Mouse (Mus musculus): Measurements from ENCODE around the gene Mical3. TPM values are rescaled to one million over a fixed set of nuclear protein-coding genes. Genes with fewer than 3 reads are reported as not detected.
A peak's percentile ranks its signal among the peaks of the same experiment; 100 is the strongest.

The Mical3 gene
- polyA plus RNA-seq, 1 experiment from 2014 or later: 28.2 TPM

DNA sequence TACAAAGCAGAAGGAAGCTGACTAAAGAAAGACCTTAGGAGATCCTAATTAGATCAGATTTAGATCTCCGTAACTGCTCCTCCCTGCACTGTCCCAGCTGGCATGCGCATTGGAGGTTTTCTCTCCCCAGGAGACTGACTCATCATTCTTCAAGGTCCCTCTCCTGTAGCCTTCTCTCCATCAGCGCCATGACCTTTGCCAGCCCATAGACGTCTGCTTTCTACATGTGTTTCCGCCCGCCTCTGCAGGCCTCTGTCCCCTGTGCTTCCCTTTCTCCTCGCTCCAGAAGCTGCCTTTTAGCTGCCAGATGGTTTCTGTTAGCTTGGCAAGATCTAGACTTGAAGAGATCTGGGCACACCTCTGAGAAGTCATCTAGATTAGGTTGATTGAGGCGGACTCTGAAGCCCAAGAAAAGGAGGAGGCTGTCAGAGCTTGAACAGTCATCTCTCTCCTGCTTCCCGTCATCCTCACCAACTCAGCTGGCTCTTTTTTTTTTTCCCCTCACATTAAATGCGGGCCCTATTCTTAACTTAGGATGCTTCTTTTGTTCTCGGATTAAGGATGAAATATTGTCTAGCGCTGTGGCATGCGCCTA, 14.3 kb upstream of the Mical3 start:
- Histone ChIP-seq H3K27ac (replicated peaks) (0 out of 2 replicates have a peak overlapping the region, but pooled peaks have one; percentile 1), H3K4me2 (no peak overlapping the region), H3K4me3 (no peak overlapping the region), H3K27me3 (replicated peaks) (no peaks in the 10 kb centered on the region), H3K9ac (no peak overlapping the region), H3K36me3 (no peaks in the 10 kb centered on the region), H3K9me3 (no peaks in the 10 kb centered on the region), H3K4me1 (peaks cover 40% of the 10 kb centered on the region)
- no peak for ATAC-seq (ENCODE audit: extremely low read depth, insufficient number of reproducible peaks, low FRiP score, low TSS enrichment)
- 63% methylated on average over 13 of the region's 13 CpGs for WGBS

DNA sequence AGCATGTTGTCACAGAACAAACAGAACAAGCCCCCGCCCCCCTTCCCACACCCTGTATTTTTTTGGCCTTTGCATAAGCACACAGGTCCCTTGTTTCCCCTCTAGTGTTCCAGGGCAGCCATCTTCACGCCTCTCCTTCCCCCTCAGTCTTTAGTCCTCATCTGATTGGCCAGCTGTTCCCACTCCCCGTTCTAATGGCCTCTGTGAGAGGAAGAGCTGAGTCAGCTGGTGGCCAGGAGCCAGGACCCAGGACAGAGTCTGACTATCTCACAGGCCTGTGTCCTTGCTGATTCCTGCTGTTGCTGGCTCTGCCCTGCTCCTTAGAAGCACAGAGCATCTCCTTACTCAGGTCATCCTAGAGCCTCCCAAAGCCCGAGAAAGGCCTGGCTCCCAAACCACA, 13.3 kb upstream of the Mical3 start:
- no peak overlapping the region for H3K4me3 ChIP-seq
- WGBS: 52% methylated on average over 4 of the region's 4 CpGs
- peaks cover 40% of the 10 kb centered on the region for H3K4me1 ChIP-seq
- no peaks in the 10 kb centered on the region for H3K27me3 ChIP-seq (replicated peaks)
- H3K4me2 ChIP-seq: no peak overlapping the region
- no peaks in the 10 kb centered on the region for H3K9me3 ChIP-seq
- H3K36me3 ChIP-seq: no peaks in the 10 kb centered on the region
- peak overlapping the region; percentile 32 for H3K27ac ChIP-seq (replicated peaks)
- 0 out of 2 replicates have a peak overlapping the region, but pooled peaks have one; percentile 33 for H3K9ac ChIP-seq
- ATAC-seq (ENCODE audit: extremely low read depth, insufficient number of reproducible peaks, low FRiP score, low TSS enrichment): peak; percentile 47; the same call in 1 of the 2 replicates

DNA sequence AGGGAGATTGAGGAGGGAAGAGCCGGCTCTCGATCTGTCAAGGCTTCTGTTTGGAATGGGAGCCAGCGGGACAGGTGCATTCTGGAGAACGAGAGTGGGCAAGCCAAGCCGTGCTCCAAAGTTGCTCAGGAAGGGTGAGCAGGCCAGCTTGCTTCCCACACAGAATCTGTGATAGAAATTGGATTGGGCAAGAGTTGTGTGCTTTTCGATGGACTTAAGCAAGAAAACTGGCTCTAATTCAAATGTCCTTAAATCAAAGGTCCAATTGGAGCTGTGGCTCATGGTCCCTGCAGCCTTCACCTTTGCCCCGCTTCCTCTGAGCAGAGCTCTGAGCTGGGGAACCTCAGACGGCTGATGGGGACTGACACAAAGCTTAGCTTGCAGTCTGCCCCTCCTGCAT, 12.6 kb upstream of the Mical3 start:
- ATAC-seq (ENCODE audit: extremely low read depth, insufficient number of reproducible peaks, low FRiP score, low TSS enrichment): no peak
- H3K36me3 ChIP-seq: no peaks in the 10 kb centered on the region
- no peak overlapping the region for H3K4me2 ChIP-seq
- WGBS: 82% methylated on average over 8 of the region's 8 CpGs
- H3K4me3 ChIP-seq: no peak overlapping the region
- H3K9ac ChIP-seq: no peak overlapping the region
- no peaks in the 10 kb centered on the region for H3K9me3 ChIP-seq
- H3K27me3 ChIP-seq (replicated peaks): no peaks in the 10 kb centered on the region
- H3K27ac ChIP-seq (replicated peaks): no peak overlapping the region
- H3K4me1 ChIP-seq: peaks cover 40% of the 10 kb centered on the region

DNA sequence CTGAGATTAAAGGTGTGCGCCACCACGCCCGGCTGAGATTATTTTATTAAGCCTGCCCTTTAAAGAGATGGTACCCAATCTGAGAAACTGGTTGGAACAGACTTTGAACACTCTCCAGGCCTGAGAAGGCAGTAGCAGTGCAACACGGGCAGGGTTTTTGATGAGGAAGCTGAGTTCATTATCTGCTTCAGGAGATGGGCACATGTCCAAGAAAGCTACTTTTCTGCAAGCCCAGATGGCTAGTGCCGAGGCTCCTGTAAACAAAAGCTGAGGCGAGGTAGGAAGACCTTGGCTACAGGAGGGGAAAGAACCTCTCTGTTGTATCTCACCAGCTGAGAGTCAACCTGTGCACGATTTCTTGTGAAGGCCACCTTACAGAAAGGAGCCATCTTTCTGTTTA, 11.5 kb upstream of the Mical3 start:
- Histone ChIP-seq H3K27me3 (replicated peaks) (no peaks in the 10 kb centered on the region), H3K36me3 (no peaks in the 10 kb centered on the region), H3K4me2 (no peak overlapping the region), H3K4me1 (peaks cover 33% of the 10 kb centered on the region), H3K9me3 (no peaks in the 10 kb centered on the region), H3K9ac (no peak overlapping the region), H3K4me3 (no peak overlapping the region), H3K27ac (replicated peaks) (no peak overlapping the region)
- WGBS: 76% methylated on average over 7 of the region's 7 CpGs
- ATAC-seq (ENCODE audit: extremely low read depth, insufficient number of reproducible peaks, low FRiP score, low TSS enrichment): no peak

DNA sequence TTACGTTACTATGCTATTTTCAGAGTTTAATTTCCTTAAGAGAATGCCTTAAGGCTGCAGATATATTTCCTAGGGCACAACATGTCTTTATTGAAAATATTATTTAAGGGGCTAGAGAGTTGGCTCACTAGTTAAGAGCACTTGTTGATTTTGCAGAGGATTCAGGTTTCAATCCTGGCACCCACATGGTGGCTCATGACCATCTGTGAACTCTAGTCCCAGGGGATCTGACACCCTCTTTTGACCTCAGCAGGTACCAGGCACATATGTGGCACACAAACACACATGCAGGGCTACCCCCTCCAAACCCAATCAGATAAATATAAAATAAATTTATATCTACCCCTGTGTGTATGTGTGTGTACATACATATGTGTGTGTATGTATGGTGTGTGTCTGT, 8.5 kb upstream of the Mical3 start:
- H3K4me3 ChIP-seq: no peak overlapping the region
- 91% methylated on average over 1 of the region's 1 CpGs for WGBS

DNA sequence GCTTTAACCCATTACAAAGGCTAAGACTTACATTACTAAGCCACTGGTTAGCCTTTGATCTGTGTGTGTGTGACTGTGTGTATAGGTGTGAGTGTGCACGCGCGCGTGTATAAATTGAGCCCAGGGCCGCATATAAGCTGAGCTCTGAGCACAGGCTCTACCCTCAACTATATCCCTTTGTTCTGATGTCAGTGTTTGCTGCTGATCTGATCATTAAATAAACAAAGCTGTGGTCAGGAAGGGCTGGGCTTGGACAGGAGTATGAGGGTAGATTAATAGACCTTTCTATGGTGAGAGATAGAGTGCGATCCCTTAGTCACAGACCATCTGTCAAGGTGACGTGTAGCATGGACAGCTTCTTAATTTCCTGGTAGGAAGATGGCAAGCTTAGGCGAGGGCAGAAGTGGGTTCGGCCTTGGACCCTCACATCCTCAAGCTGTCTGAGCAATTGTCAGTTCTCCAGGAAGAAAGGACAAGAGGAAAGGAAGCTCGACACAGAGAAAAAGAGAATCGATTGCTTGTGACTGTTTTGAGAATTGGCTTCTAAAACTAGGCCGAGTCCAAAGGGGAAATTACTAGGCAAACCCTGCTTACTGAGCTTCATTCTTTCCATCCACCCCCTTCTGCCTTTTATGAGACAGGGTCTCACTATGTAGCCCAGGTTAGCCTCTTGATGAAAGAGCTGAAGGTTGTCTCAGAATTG, 7.7 kb upstream of the Mical3 start:
- H3K4me1 ChIP-seq: peaks cover under 1% of the 10 kb centered on the region; the same call in 1 of the 2 replicates
- no peak overlapping the region for H3K27ac ChIP-seq (replicated peaks)
- ATAC-seq (ENCODE audit: extremely low read depth, insufficient number of reproducible peaks, low FRiP score, low TSS enrichment): no peak
- H3K36me3 ChIP-seq: no peaks in the 10 kb centered on the region
- 75% methylated on average over 12 of the region's 12 CpGs for WGBS
- no peaks in the 10 kb centered on the region for H3K9me3 ChIP-seq
- H3K27me3 ChIP-seq (replicated peaks): no peaks in the 10 kb centered on the region
- H3K4me3 ChIP-seq: no peak overlapping the region
- no peak overlapping the region for H3K9ac ChIP-seq
- no peak overlapping the region for H3K4me2 ChIP-seq

More for the DNA sequence above, 8.5 kb upstream of the Mical3 start:
- H3K4me1 ChIP-seq: peaks cover 8% of the 10 kb centered on the region
- no peak for ATAC-seq (ENCODE audit: extremely low read depth, insufficient number of reproducible peaks, low FRiP score, low TSS enrichment)
- H3K27me3 ChIP-seq (replicated peaks): no peaks in the 10 kb centered on the region
- H3K4me2 ChIP-seq: no peak overlapping the region
- no peaks in the 10 kb centered on the region for H3K36me3 ChIP-seq
- H3K9me3 ChIP-seq: no peaks in the 10 kb centered on the region
- H3K9ac ChIP-seq: no peak overlapping the region
- no peak overlapping the region for H3K27ac ChIP-seq (replicated peaks)

DNA sequence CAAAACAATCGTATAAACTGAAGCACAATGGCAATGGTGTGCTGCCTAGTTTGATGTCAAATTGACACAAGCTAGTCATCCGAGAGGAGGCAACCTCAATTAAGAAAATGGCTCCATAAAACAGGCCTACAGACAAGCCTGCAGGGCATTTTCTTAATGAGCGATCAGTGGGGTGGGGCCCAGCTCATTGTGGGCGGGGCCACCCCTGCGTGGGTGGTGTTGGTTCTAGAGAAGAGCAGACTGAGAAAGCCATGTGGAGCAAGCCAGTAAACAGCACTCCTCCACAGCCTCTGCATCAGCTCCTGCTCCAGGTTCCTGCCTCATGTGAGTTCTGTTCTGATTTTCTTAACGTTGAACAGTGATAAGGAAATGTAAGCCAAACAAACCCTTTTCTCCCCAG, 6.4 kb upstream of the Mical3 start:
- ATAC-seq (ENCODE audit: extremely low read depth, insufficient number of reproducible peaks, low FRiP score, low TSS enrichment): no peak

DNA sequence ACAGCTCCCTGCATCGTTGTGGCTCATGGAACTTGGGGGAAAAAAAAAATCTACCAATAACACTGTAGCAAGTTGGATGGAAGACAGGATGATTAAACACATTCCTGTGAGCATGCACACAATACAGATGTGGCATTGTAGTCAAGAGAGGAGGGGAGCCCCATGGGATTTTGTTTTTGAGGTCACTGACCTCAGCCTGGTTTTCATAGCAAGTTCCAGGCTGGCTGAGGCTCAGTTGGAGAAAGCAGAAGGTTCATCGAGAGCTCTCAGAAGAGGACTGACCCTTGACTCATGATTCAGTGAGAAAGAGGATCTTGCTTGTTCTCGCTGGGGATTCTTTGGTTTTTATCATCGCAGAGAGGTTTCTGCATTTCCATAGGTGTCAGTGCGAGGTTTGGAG, 4.1 kb upstream of the Mical3 start:
- Histone ChIP-seq H3K4me2 (no peak overlapping the region), H3K27ac (replicated peaks) (no peak overlapping the region), H3K27me3 (replicated peaks) (peaks cover 26% of the 10 kb centered on the region), H3K9ac (no peak overlapping the region), H3K36me3 (no peaks in the 10 kb centered on the region), H3K4me3 (no peak overlapping the region), H3K4me1 (peaks cover 11% of the 10 kb centered on the region), H3K9me3 (no peaks in the 10 kb centered on the region)
- no peak for ATAC-seq (ENCODE audit: extremely low read depth, insufficient number of reproducible peaks, low FRiP score, low TSS enrichment)
- 54% methylated on average over 5 of the region's 5 CpGs for WGBS

More for the DNA sequence above, 6.4 kb upstream of the Mical3 start:
- H3K9ac ChIP-seq: no peak overlapping the region
- no peaks in the 10 kb centered on the region for H3K36me3 ChIP-seq
- no peaks in the 10 kb centered on the region for H3K4me1 ChIP-seq
- no peak overlapping the region for H3K4me3 ChIP-seq
- WGBS: 53% methylated on average over 6 of the region's 6 CpGs
- H3K27me3 ChIP-seq (replicated peaks): peaks cover 9% of the 10 kb centered on the region
- H3K27ac ChIP-seq (replicated peaks): no peak overlapping the region
- H3K4me2 ChIP-seq: no peak overlapping the region
- H3K9me3 ChIP-seq: no peaks in the 10 kb centered on the region

DNA sequence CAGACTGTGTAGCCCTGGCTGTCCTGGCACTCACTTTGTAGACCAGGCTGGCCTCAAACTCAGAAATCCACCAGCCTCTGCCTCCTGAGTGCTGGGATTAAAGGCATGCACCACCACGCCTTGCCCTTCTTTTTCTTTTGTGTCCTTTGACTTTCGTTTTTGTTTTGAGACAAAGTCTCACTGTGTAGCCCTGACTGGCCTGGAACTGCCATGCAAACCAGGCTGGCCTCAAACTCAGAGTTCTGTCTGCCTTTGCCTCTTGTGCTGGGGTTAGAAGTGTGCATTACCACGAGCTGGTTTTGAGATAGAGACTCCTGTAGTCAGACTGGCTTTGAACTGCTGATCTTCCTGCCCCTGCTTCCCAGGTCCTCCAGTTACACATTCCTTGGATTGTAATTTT, 3.5 kb upstream of the Mical3 start:
- no peak overlapping the region for H3K4me3 ChIP-seq
- H3K36me3 ChIP-seq: no peaks in the 10 kb centered on the region
- no peak for ATAC-seq (ENCODE audit: extremely low read depth, insufficient number of reproducible peaks, low FRiP score, low TSS enrichment)
- no peak overlapping the region for H3K4me2 ChIP-seq
- H3K27ac ChIP-seq (replicated peaks): no peak overlapping the region
- no peaks in the 10 kb centered on the region for H3K9me3 ChIP-seq
- H3K4me1 ChIP-seq: peaks cover 16% of the 10 kb centered on the region
- 51% methylated on average over 3 of the region's 3 CpGs for WGBS
- no peak overlapping the region for H3K9ac ChIP-seq
- peaks cover 26% of the 10 kb centered on the region for H3K27me3 ChIP-seq (replicated peaks)

DNA sequence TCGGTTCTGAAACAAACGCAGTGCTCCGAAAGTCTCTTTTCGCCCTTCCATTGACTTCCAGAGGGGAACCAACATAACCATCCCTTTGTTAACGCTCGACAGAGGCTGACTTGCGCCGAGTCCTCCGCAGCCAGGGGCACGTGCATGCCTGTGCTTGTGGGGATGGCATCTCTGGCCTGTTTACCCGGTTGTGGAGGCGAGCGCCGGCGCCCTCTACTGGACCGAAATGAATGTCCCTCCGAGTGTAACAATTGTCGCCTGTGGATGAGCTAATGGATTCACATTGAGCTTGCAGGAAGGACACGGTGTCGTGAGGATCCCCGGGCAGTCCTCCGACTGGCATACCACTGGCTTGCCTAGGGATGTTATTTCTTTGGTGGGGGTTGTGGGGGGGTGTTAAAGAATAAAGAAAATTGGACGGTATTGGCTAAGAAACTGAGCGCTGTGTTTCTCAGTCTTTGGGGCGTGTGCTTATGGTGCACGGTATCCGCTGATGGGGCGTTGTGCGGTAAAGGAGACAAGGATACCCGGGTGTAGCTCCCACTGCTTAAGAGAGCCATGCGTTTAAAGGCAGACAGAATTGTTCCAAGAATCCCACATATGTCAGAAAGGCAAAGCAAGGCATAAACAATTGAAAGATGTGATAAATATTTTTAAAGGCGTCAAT, 627 bp downstream of the Mical3 start:
- H3K9me3 ChIP-seq: no peaks in the 10 kb centered on the region
- peak overlapping the region; percentile 78 for H3K9ac ChIP-seq
- H3K4me1 ChIP-seq: peaks cover 32% of the 10 kb centered on the region
- H3K4me3 ChIP-seq: peak overlapping the region; percentile 48
- peak; percentile 79 for ATAC-seq (ENCODE audit: extremely low read depth, insufficient number of reproducible peaks, low FRiP score, low TSS enrichment)
- H3K27ac ChIP-seq (replicated peaks): no peak overlapping the region
- WGBS: 2% methylated on average over 32 of the region's 32 CpGs
- H3K4me2 ChIP-seq: peak overlapping the region; percentile 71
- H3K27me3 ChIP-seq (replicated peaks): peaks cover 29% of the 10 kb centered on the region
- no peaks in the 10 kb centered on the region for H3K36me3 ChIP-seq

DNA sequence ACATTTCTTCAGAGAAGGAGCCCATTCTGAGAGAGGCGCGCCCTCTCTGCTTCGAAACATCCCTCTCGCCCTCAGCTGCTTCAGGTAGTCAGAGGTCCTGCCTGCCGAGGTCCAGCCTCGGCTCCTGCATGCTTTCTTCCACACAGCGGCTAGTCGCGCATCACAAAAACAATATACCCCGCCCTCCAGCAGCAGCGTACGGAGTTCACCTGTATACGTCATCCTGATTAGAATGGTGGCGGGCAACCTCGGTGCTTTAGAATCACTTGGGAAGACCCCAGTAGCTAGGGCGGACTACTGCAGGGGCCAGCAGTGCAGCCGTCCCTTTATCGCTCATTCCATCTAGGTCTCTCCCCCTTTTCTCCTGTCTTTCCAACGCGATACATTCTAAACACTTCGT, 1.3 kb downstream of the Mical3 start:
- Histone ChIP-seq H3K9me3 (no peaks in the 10 kb centered on the region), H3K27ac (replicated peaks) (no peak overlapping the region), H3K9ac (peak overlapping the region; percentile 78), H3K4me2 (peak overlapping the region; percentile 71), H3K27me3 (replicated peaks) (peaks cover 29% of the 10 kb centered on the region), H3K4me1 (peaks cover 32% of the 10 kb centered on the region), H3K4me3 (peak overlapping the region; percentile 48), H3K36me3 (no peaks in the 10 kb centered on the region)
- WGBS: 14% methylated on average over 21 of the region's 21 CpGs
- ATAC-seq (ENCODE audit: extremely low read depth, insufficient number of reproducible peaks, low FRiP score, low TSS enrichment): peak; percentile 25; the same call in 1 of the 2 replicates
